Mouse (Mus musculus) CD4-positive helper T cell, adult 2 months (primary cell): ENCODE measurements around the gene Kcnj5.

Source experiments
- DNase-seq: peaks from one replicate; pipeline ENCODE4 v3.0.0-alpha.2; 2012; ENCODE audit warnings: low read depth, missing footprints, low spot score

Kcnj5 gene

DNA sequence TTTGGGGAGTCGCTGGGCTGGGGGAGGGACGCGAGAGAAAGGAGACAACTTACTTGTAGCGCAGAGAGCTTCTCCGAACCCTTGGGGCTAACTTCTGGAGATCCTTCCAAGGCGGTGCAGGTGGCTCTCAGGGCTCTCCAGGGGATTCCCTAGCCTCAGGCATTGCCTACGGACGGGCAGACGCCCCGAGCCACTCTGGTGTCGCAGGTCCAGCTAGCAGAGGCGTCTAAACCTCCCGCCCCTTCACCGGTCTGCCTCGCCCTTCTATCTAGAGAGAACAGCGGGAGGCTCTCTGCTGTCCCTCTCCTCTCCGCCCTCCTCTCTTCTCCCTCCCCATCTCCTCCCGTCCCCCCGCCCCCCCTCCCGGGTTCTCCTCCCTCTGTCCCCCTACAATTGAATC lies at the start of gene Kcnj5:
Gene Kcnj5 (minus strand): TSS at position 300 of the 400 bp plus-strand sequence.
- no peak for DNase-seq

DNA sequence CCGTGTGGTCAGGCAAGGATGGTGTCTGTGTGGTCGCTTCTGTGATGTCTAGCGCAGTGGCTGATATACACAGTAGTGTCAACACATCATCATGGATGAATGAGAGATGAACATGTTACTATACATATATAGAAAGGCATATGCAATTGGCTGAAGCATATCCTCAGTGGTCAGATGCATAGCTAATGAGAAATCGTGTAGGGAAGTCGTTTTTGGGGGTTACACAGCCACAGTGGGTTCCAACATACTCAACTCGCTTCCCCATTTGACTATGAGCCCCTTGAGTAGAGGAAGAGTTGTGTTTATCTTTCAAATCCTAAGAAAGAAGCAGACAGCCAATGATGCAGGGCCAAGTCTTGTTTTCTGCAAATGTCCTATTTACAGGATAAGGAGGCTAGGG lies 48.6 kb upstream of the Kcnj5 start:
- no peak for DNase-seq

DNA sequence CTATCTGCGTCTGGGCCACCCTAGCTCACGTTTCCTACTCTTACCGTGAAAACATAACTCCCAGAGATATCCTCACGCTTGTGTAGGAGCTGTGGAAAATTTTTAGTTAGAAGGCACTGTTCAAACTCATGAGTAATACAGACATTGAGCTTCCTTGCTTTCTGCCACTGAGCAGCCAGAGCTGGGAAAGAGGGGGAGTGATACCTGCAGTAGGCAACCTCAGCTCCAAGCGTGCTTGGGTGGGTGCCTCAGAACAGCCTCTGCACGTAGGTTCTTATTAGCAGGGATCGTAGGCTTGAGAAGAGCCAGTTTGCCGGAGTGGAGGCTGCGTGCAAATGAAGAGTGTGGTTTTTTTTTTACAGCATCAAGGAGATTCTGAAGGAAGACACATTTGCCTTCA lies 47.6 kb upstream of the Kcnj5 start:
- DNase-seq, result no peak

DNA sequence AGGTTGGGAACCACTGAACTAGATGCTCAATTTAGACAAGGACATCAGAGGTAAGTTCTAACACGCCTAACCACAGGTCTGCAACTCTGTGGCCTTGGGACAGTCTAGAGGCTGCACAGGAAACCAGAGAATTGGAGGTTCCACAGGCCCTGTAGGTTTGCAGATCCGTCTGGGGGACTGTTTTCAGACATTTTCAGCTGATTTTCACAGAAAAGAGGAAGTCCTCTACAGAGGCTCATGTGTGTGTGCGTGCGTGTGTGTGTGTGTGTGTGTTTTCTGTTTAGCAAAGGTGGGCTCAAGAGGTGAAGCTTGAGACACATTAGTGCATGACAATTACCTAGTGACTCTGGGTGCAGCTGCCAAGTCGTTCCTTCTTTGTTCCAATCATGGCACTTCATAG lies 46.9 kb upstream of the Kcnj5 start:
- DNase-seq, result no peak

DNA sequence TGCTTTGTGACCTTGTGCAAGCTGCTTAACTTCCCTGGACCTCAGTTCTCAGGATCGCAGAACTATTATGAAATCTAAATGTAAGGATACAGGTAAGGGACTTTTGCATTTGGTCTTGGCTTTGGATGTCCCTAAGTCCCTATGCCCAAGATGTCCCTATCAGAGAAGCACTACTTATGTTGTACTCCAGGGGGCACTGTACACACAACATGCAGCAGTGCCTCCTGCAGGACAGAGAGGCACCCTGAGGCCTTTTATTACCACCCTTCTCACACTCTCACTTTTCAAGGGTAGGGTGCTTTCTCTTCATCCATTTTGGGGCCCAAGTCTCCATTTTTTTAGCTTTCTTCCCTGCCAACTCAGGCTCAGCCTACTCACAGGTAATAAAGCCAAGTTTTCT lies 44.0 kb upstream of the Kcnj5 start:
- DNase-seq, result peak; percentile 53

DNA sequence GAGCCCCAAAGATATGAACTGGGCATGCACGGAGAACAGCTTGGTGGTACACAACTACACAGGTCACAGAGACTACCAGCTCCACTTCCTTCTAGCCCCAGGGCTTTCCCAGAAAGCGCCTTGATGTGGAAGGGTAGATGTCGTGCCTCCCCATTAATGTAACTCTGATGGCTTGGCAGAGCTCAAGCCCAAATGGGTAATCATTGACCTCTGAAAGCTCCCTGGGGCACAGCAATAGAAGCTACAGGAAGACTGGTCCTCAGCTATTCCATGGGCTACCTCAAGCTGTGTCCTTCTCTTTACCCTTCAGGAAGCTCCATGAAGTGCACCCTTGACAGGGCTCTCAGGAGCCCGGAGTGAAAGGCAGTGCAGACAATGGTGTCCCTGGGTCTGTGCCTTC lies 40.8 kb upstream of the Kcnj5 start:
- no peak for DNase-seq

DNA sequence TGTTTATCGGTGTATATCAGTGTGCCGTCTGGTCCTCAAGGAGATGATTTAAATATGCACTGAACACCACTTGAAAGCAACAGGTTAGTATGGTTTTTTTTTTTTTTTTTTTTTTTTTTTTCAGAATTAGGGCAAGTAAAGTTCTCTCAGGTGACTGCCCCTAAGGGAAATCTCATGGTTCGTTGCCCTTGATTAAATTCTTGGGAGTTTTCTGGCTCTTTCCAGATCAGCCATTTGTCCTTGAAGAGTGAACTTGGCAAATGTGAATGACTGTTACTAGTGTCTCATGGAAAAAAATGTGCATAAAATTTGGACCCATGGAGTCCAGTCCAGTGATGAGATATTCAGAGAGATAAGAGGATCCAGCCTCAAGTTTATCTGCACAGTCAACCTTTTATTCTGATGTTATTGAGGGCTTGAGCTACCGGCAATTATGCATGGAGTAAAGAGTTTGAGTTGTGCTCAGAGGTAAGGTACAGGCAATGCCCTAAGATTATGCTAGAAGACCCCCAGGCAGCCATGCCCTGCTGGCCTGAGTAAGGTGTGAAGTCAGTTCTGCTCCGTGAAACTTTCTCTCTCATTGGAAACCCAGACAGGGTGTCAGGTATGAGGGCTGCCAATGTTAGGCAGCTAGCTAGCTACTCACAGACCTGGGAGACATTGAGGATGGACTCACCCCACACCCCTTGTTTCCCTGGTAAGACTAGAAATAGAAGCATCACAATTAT lies 32.9 kb upstream of the Kcnj5 start:
- DNase-seq, result no peak

DNA sequence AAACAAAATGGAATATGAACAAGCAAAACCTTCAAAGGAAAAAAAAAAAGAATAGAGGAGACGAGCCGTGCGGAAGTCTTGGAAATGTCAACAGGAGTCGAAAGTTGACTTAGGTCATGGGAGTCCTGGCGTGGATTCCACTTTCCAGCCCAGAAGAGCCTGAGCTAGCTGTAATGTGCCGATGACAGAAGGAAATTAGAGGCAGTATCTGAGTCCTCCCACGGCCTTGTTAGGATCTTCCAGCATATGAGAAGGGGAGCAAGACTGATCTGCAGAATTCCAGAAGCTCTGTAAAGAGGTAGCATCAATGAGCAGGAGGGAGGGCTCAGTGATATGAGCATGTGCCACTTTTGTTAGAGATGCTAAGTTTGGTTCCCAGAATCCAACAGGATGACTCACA lies 31.9 kb upstream of the Kcnj5 start:
- no peak for DNase-seq

DNA sequence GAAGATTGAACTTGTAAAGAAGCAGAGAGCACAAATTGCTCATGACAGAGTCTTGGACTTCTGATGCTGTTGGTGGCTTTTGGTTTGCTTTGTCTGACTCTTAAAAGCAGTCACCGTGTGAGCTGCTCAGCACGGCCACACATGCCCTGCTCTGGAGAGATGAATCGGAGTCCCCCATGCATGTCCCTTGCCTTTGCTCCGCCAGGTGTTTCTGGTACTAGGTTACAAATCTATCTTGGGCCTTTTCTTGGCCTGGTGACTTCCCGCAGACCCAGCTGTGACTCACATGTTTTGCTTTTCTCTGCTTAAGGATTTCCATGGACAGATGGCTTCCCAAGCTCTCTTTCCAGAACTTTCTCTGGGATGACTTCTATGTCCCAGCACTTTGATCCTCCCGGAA lies 29.5 kb upstream of the Kcnj5 start:
- no peak for DNase-seq

DNA sequence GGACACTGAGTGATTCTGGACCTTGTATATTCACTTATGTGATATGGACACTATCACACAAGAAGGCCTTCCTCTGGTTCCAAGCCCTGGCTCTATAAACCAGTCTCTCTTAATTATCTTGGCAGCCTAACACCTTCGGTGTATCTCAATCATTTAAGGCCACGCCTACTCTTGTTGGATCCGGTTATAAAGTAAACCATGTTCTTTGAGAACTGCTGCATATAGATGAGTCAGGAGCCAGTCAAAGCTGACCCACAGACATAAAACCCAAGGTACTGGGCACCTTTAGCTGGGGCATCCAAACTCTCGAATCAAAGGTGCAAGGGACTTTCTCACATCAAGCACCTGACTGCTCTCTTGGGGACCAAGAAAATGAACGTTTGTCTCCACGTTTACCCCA lies 28.1 kb upstream of the Kcnj5 start, which contains the start of gene Kcnj1:
Gene Kcnj1 (plus strand): TSS at position 292 of the 400 bp plus-strand sequence.
- DNase-seq, result no peak

DNA sequence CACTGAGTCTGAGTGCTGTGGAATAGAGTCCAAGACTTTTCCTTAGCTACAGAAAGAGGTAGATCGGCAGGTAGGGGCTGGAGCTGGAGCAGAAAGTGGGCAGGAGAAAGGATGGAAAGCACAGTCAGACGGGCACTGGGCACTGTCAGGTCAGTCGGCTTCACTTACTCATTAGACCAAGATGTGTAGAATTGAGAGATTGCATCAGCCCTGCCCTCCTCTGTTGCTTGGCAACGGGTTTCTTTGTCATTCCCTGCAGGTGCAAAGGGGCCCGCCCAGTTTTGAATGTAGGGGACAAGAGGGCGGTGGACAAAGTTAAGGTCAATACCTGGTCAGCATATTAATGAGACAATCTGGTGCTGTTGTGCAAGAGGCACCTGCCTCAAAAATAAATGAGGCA lies 25.2 kb upstream of the Kcnj5 start:
- no peak for DNase-seq

DNA sequence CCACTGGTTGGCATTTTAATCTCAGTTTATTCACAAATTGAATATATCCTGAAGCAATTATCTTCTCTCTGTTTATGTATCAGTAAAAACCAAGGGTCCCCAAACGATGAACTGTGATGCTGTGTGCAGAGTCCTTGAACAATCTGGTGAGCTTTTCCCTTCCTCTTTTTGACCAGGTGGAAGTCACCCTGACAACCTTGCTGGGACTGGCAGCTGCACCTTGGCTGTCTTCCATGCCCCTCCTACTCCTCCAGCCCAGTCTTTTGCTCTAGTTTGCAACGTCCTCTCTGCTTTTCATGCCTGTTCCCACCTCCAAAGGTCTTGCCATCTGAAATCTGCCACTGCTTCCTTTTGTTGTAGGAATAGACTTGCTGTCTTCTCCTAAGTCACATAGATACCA lies 24.7 kb upstream of the Kcnj5 start:
- no peak for DNase-seq

DNA sequence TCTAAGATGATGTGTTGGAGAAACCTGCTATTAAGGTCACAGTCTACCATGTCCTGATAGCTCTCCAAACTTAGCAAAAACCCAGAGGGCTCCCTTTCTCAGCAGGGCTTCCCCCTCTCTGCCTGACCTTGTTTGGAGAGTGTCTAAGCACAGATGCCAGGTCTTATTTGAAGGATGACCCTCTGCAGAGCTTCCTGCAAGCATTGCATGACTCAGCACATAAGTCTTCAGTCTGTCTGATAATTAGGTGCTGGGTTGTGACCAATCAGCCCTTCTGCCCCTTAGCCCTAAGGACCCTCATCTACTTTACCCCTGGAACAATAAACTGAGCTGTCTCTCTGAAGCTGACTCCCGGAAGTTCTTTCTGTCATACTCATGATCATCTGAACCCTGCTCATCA lies 16.6 kb upstream of the Kcnj5 start:
- DNase-seq, result no peak

DNA sequence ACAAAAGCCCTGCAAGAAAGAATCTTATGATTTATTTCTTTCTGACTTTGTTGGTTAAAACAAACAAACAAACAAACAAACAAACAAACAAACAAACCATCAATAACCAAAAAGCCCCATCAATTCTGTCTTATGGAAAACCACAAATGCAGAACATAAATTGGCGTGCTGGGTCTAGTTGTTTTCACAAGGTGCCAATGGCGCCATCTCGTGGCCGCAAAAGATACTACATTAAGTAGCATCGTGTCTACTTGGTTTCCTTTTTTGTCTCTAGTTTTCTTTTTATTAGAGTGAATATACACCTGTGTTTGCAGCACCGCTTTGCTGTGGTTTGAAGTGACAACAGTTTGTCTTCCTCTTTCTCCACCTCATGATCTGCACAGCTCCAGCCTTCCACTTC lies 6.2 kb upstream of the Kcnj5 start:
- DNase-seq, result peak; percentile 60

DNA sequence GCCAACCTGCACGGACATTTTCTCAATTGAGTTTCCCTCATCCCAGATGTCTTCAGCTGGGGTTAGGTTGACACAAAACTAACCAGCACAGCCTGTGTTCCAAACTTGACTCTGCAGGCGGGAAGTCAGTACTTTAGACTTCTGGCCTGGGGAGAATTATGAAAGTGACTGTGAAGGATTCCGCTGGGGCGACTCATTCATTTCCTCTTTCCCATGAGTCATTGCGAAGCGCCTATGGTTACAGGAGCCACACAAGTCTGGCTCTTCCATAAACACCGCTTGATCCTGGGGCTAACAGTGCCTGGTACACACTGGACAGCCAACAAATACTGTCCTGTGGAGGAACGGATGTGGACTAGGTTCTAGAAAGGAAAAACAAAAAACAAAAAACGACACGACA lies 5.2 kb upstream of the Kcnj5 start:
- DNase-seq, result no peak

DNA sequence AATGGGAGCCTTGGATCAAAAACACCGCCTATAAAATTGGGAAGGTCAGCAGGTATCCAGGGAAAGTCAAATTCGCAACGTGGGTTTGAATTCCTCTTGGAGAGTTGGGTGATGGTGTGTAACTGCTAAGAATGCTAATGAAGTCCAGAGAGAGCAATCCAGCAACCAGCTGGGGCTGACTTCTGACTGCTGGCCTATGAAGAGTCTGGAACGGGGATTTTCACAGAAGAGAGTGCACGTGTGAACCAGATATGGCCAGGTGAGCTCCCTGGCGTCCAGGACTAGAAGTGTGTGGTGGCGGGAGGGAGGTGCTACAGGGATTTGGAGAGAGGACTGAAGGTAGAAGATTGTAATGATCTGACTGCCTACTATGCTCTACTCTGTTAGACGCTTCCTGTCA lies 3.9 kb upstream of the Kcnj5 start:
- no peak for DNase-seq

DNA sequence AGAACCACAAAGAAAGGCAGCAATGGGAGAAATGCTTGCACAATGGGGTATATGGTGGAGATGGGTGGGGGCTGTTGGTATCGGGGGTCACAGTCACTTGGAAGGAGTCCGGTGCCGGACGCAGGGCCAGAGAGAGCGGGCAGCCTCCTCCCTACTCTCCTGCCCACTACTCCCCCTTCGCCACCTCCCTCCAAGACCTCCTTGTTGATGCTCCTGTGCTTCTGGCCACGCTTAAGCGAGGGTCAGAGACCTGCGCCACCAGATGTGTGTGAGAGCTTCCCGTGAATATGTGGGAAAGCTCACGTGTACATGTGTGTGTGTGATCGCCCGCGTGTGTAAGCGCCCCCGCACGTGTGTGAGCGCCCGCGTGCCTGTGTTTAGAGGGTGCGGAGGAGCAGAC lies 339 bp upstream of the Kcnj5 start:
- DNase-seq, result no peak

DNA sequence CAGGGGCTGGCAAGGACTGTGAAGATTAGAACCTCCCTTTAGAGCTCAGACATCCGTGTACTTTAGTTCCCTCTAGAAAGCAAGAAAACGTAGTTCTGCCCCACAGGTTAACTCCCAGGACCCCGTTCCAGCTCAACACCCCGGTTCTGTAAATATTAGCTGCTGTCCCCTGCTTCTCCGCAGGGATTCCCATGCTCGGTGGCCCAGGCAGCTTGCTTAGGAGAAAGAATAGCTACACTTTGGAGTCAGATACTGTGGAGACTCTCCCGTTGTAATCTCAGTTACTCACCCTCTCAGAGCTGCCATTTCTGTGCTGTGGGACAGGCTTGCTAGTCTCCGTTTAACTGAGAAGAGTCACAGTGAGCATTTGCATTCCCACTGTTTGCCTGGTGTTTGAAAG lies 1.2 kb downstream of the Kcnj5 start:
- DNase-seq, result no peak

DNA sequence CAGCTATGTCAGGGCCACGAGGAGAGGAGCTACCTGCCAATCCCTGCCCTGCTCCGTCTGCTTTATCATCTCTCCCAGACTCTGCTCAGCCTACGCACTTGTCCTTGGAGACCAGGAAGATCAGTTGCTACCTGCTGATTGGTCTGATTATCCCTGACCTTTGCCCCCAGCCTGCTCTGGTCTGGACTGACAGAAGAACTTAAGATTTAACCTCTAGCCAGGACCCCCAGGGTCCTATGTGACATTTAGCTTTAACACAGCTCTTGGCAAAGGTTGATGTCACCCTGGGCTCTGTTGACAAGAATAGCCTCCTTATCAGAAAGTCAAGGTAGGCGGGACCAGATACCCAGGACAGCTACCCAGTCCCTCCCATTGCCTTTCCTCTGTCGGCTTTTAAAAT lies 3.3 kb downstream of the Kcnj5 start:
- no peak for DNase-seq

DNA sequence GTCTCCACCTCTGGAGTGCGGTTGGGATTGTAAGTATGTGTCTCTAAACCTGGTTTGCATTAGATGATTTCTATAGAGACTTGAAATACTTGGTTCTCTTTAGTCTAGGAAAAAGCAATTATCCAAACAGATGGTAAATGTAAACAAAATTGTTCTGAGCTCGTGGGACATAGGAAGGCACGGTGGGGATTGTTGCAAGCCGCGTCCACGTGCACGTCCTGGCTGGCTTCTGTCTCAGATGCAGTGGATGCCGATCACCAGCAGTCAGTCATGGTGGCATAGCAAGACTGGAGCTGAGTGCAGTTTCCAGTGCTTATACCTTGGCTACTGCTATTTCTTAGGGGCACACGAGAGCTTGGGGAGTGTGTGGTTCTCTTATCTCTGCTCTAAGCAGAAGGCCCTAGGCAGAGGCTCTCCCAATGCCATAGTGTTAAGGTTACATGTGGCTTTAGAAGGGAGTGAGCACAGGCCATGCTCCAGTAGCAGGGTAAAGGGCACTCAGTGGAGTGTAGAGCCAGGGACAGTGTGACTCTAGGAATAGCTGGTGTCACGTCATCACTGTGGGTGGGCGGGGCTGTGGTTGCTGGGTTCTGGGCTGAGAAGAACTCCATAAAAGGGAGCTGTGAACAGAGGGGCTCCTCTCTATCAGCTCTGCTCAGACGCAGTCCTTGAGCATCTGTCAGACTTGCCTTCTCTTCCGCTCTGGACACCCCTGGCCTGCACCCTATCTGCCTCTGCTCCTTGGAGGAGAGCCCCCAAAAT lies 8.6 kb downstream of the Kcnj5 start:
- no peak for DNase-seq

DNA sequence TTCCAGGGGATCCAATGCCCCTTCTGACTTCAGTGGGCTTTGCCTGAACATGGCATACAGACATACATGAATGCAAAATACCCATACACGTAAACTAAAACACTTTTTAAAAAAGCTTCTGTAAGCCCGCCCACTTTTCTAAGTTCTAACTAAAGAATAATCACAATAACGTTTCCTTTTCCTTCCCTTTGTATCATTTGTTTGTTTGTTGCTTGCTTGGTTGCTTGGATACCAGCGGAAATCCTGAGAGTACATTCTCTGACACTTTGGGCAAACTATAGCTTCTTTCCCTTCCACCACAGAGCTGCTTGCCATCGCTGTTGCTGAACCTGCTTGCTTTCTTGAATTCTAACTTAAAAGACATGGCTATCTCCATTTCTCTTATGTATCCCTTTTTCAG lies 13.0 kb downstream of the Kcnj5 start:
- no peak for DNase-seq

DNA sequence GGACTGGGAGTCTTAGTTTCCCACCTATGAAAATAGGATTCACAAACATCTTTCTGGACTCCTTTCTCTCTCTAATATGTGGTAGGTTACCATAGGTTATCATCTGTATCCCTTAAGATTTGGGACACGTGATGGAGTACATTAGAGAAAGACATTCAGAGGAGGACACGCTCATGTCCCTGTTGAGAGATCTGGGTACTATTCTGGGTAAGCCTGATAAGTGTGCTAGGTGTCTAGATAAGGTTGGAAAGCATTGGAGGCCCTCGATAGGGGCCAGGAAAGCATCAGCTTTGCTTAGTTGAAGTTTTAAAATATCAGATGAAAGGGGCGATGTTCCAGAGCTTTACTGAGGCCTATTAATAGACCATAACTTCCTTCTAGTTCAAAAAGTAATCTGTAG lies 15.4 kb downstream of the Kcnj5 start:
- DNase-seq, result no peak

DNA sequence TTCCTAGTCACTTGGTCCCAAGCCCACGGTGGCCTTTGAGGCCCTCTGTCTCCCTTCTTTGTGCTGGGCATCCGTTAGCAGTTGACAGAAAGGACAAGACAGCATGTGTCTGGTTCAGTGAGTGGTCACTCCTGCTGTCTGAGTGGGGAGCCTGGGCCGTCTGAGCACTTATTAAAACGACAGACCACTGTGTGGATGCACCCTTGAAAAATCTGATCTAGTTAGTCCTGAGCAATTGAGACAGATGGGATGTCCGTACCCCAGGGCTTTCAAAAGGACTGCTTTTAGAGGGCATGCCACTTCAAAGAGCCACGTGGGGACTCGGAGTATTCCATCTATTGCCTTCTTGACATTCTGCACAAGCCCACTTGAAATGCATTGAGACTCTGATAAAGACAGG lies 20.5 kb downstream of the Kcnj5 start:
- no peak for DNase-seq
